11 mouse cellular contexts compared by ENCODE assay signal in the genomic region with DNA sequence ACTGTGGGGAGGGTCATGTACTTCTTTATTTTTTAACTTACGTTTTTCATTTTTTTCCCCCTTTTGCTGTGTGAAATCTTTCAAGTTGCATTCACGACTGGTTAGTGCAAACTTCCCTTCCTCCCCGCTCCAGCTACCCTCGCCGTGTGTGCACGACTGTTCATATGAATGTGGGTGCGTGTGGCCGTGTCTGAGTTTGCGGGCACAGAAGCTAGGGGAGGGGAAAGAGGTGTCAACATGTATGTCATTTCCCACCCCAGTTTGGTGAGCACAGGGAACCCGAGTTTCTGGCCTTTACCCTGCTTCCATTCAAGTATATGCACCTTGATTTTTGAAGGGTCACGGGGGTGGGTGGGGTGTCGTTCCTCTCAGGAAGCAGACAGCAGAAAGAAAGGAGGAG. TPM values are rescaled to one million over a fixed set of nuclear protein-coding genes. Genes with fewer than 3 reads are reported as not detected.
DNase-seq lines count a peak whose midpoint lies in the region; ATAC-seq and TF ChIP-seq lines count a peak whose summit lies in the region.
"Had no signal": no experiment of that assay in that cellular context is flagged by ENCODE, and none has a peak within 500 bp of the region (broad histone marks: within the 10 kb centered on the region; RNA-seq: fewer than 3 reads in every experiment).

No protein-coding gene starts in this region.

- no peaks in the 10 kb centered on the region for H3K9me3 ChIP-seq in kidney, embryonic 15.5 days (replicated peaks)
- no peaks in the 10 kb centered on the region for H3K9me3 ChIP-seq in ES-E14 (ENCODE audit: control insufficient read depth, insufficient read depth, low read depth, low read length)
- no peaks in the 10 kb centered on the region for H3K9me3 ChIP-seq in liver, embryonic 14.5 days (ENCODE audit: control insufficient read depth, low read length)

- H3K4me1 ChIP-seq in kidney, embryonic 15.5 days: peaks cover 28% of the 10 kb centered on the region
- peaks cover 0 to 18% of the 10 kb centered on the region in 2 experiments; a peak in 2 of 4 replicates for H3K4me1 ChIP-seq in ES-E14 (ENCODE audit: control insufficient read depth in 2 of 2, insufficient read depth in 2 of 2, low read length in 2 of 2, poor library complexity in 1 of 2)
- H3K4me1 ChIP-seq in bone marrow, adult 2 months (ENCODE audit: control insufficient read depth, insufficient read depth, low read length): no peaks in the 10 kb centered on the region; the same call in 1 of the 2 replicates
- H3K4me1 ChIP-seq in liver, embryonic 14.5 days (replicated peaks; ENCODE audit: control insufficient read depth in 2 of 2, insufficient read depth in 2 of 2, low read length in 1 of 2): peaks cover 4 to 15% of the 10 kb centered on the region in 2 experiments

- TF ChIP-seq EP300 in liver, embryonic 14.5 days (IDR thresholded peaks at IDR 0.05; ENCODE audit: low read depth): no peak

- peak overlapping the region; percentile 81; the same call in 1 of the 2 replicates for H3K4me2 ChIP-seq in kidney, embryonic 15.5 days
- H3K4me2 ChIP-seq in liver, embryonic 14.5 days (ENCODE audit: low read depth): peak overlapping the region; percentile 98

- DNase-seq in kidney, postnatal 10 days: no peak
- DNase-seq in ES-E14 (ENCODE audit: low read depth, low spot score): no peak
- no peak for DNase-seq in liver, embryonic 14.5 days (ENCODE audit: low read depth in 3 of 3, low spot score in 3 of 3)
- no peak for DNase-seq in left cerebral cortex, adult 18-20 months (ENCODE audit: low spot score in 2 of 2)
- DNase-seq in Muller cell, postnatal 12 days (ENCODE audit: inconsistent ontology term): no peak
- DNase-seq in kidney, adult 9 months: no peak
- DNase-seq: layer of hippocampus, adult 9-11 months had no signal

- TF ChIP-seq CTCF in bone marrow, adult 2 months (IDR thresholded peaks at IDR 0.05; ENCODE audit: control insufficient read depth, insufficient read depth, low read length): no peak
- TF ChIP-seq CTCF in liver, embryonic 14.5 days (IDR thresholded peaks at IDR 0.05; ENCODE audit: low read depth): no peak

- H3K27ac ChIP-seq in kidney, embryonic 15.5 days: peak overlapping the region; percentile 93; the same call in 1 of the 2 replicates
- H3K27ac ChIP-seq in ES-E14 (ENCODE audit: insufficient read depth, low read depth, low read length, poor library complexity, severe bottlenecking): no peak overlapping the region
- H3K27ac ChIP-seq in bone marrow, adult 2 months (ENCODE audit: control insufficient read depth, insufficient read depth, low read depth, low read length, poor library complexity): peak overlapping the region; percentile 38
- no peak overlapping the region; the same call in 1 of the 2 replicates for H3K27ac ChIP-seq in liver, embryonic 14.5 days

- 59% methylated on average over 12 of the region's 12 CpGs for WGBS in kidney, embryonic 15.5 days
- 15% methylated on average over 12 of the region's 12 CpGs for WGBS in bone marrow, adult 2 months
- 68% methylated on average over 12 of the region's 12 CpGs for WGBS in liver, embryonic 14.5 days (ENCODE audit: insufficient replicate concordance)

- H3K27me3 ChIP-seq in kidney, embryonic 15.5 days: no peaks in the 10 kb centered on the region
- H3K27me3 ChIP-seq in liver, embryonic 14.5 days (ENCODE audit: control insufficient read depth, insufficient read depth, low read length): no peaks in the 10 kb centered on the region

- in situ Hi-C loops in ES-E14 (cut with MboI; ENCODE audit: low sequenced_read_pairs in 2 of 2, unreplicated experiment in 2 of 2): no loop called here

- H3K36me3 ChIP-seq in kidney, embryonic 15.5 days: no peaks in the 10 kb centered on the region
- H3K36me3 ChIP-seq in ES-E14 (ENCODE audit: control insufficient read depth, insufficient read depth, low read length, poor library complexity, severe bottlenecking): peaks cover 10% of the 10 kb centered on the region
- peaks cover 3% of the 10 kb centered on the region for H3K36me3 ChIP-seq in liver, embryonic 14.5 days (replicated peaks; ENCODE audit: control insufficient read depth, insufficient read depth, low read depth)

- H3K4me3 ChIP-seq in kidney, embryonic 15.5 days (replicated peaks): no peak overlapping the region; the same call in 1 of the 2 replicates
- H3K4me3 ChIP-seq in ES-E14 (ENCODE audit: insufficient read depth in 1 of 2, low read depth in 1 of 2, low read length in 2 of 2, poor library complexity in 1 of 2, severe bottlenecking in 1 of 2): peak overlapping the region; percentile 3 to 13; a peak in 2 of 4 replicates
- H3K4me3 ChIP-seq in bone marrow, adult 2 months (replicated peaks; ENCODE audit: control insufficient read depth, low read depth, low read length): peak overlapping the region; percentile 24
- 0 out of 4 replicates have a peak overlapping the region, but pooled peaks of 1 of the 2 experiments have one; percentile 100 for H3K4me3 ChIP-seq in liver, embryonic 14.5 days (ENCODE audit: insufficient read depth in 1 of 2, low read depth in 2 of 2, low read length in 2 of 2)

- no peak for ATAC-seq in kidney, embryonic 15.5 days (replicated peaks; ENCODE audit: low FRiP score)
- no peak for ATAC-seq in liver, embryonic 14.5 days (ENCODE audit: insufficient read depth)

- no peak overlapping the region for H3K9ac ChIP-seq in kidney, embryonic 15.5 days
- peak overlapping the region; percentile 53 for H3K9ac ChIP-seq in ES-E14 (ENCODE audit: insufficient read depth, low read depth, low read length, poor library complexity, severe bottlenecking)
- no peak overlapping the region; the same call in 1 of the 2 replicates for H3K9ac ChIP-seq in liver, embryonic 14.5 days (replicated peaks)

- TF ChIP-seq POLR2A in bone marrow, adult 2 months (IDR thresholded peaks at IDR 0.05; ENCODE audit: borderline replicate concordance, control insufficient read depth, low read depth, low read length): no peak

TF ChIP-seq in ES-E14, 5 proteins besides CTCF, POLR2A, EP300 and RAD21:
- TF ChIP-seq HCFC1 (IDR thresholded peaks at IDR 0.05; ENCODE audit: borderline replicate concordance, insufficient read depth, low read length) (no peak), CHD2 (IDR thresholded peaks at IDR 0.05; ENCODE audit: low read depth, low read length) (no peak), ZC3H11A (IDR thresholded peaks at IDR 0.05; ENCODE audit: borderline replicate concordance, low read depth, low read length) (no peak), MAFK (IDR thresholded peaks at IDR 0.05; ENCODE audit: insufficient read depth, low read depth, low read length) (no peak), ZNF384 (IDR thresholded peaks at IDR 0.05; ENCODE audit: low read depth, low read length) (no peak)

RNA-seq across cellular contexts. Expression of a gene that starts 1.3 kb away (rescaled TPM):
- 64.4 and 71.7 TPM in 2 replicates for polyA plus RNA-seq in kidney, embryonic 15.5 days (2015; fragmentation: Nextera tagmentation; extraction: Ambion mirVana)
- total RNA-seq in ES-E14 (2012; rRNA removed): 69.7 and 106 TPM in 2 replicates
- 45.9 and 61.1 TPM in 2 replicates for polyA plus RNA-seq in bone marrow, adult 2 months (2011; ENCODE audit: insufficient read depth, insufficient read length, low replicate concordance, missing spikeins)
- polyA plus RNA-seq in liver, embryonic 14.5 days (2012; rRNA removed): 8.1 and 12.9 TPM in 2 replicates
- polyA plus RNA-seq in liver, embryonic 14.5 days (2014; fragmentation: Nextera tagmentation; extraction: Ambion mirVana): 23.3 and 23.4 TPM in 2 replicates
- total RNA-seq in left cerebral cortex, adult 18-20 months (2021): 1 to 10 TPM; 7.0 to 9.2 TPM

RNA-seq across cellular contexts. Expression of a gene that starts 4.9 kb away (rescaled TPM):
- polyA plus RNA-seq in kidney, embryonic 15.5 days (2015; fragmentation: Nextera tagmentation; extraction: Ambion mirVana): not detected in 2 replicates
- total RNA-seq in ES-E14 (2012; rRNA removed): 2.8 and 6.8 TPM in 2 replicates
- not detected in 2 replicates for polyA plus RNA-seq in bone marrow, adult 2 months (2011; ENCODE audit: insufficient read depth, insufficient read length, low replicate concordance, missing spikeins)
- polyA plus RNA-seq in liver, embryonic 14.5 days (2012; rRNA removed): 0.02 TPM in 2 replicates
- not detected in 2 replicates for polyA plus RNA-seq in liver, embryonic 14.5 days (2014; fragmentation: Nextera tagmentation; extraction: Ambion mirVana)
- total RNA-seq in left cerebral cortex, adult 18-20 months (2021): not detected
- polyA plus RNA-seq: cortical plate, adult 2 months; hindbrain, embryonic 11.5 days had no signal

RNA-seq across cellular contexts. Expression of a gene that starts 19.0 kb away (rescaled TPM):
- 32.8 and 34.3 TPM in 2 replicates for polyA plus RNA-seq in kidney, embryonic 15.5 days (2015; fragmentation: Nextera tagmentation; extraction: Ambion mirVana)
- total RNA-seq in ES-E14 (2012; rRNA removed): 22.1 and 24.9 TPM in 2 replicates
- polyA plus RNA-seq in bone marrow, adult 2 months (2011; ENCODE audit: insufficient read depth, insufficient read length, low replicate concordance, missing spikeins): 5.1 and 5.3 TPM in 2 replicates
- polyA plus RNA-seq in liver, embryonic 14.5 days (2012; rRNA removed): 12.9 and 14.2 TPM in 2 replicates
- 20.8 and 21.4 TPM in 2 replicates for polyA plus RNA-seq in liver, embryonic 14.5 days (2014; fragmentation: Nextera tagmentation; extraction: Ambion mirVana)
- 10 to 100 TPM; 10.4 to 10.8 TPM for total RNA-seq in left cerebral cortex, adult 18-20 months (2021)

RNA-seq across cellular contexts. Expression of a gene that starts 23.3 kb away (rescaled TPM):
- 0.40 and 0.45 TPM in 2 replicates for polyA plus RNA-seq in kidney, embryonic 15.5 days (2015; fragmentation: Nextera tagmentation; extraction: Ambion mirVana)
- 0.31 and 0.69 TPM in 2 replicates for total RNA-seq in ES-E14 (2012; rRNA removed)
- 3.2 and 4.4 TPM in 2 replicates for polyA plus RNA-seq in bone marrow, adult 2 months (2011; ENCODE audit: insufficient read depth, insufficient read length, low replicate concordance, missing spikeins)
- 0.73 and 1.1 TPM in 2 replicates for polyA plus RNA-seq in liver, embryonic 14.5 days (2012; rRNA removed)
- polyA plus RNA-seq in liver, embryonic 14.5 days (2014; fragmentation: Nextera tagmentation; extraction: Ambion mirVana): 0.52 and 0.58 TPM in 2 replicates
- total RNA-seq in left cerebral cortex, adult 18-20 months (2021): not detected
- polyA plus RNA-seq: cortical plate, adult 2 months had no signal

RNA-seq across cellular contexts. Expression of a gene that starts 36.3 kb away (rescaled TPM):
- polyA plus RNA-seq in kidney, embryonic 15.5 days (2015; fragmentation: Nextera tagmentation; extraction: Ambion mirVana): 1.4 and 1.8 TPM in 2 replicates
- total RNA-seq in ES-E14 (2012; rRNA removed): 21.9 and 40.7 TPM in 2 replicates
- 1.3 and 3.2 TPM in 2 replicates for polyA plus RNA-seq in bone marrow, adult 2 months (2011; ENCODE audit: insufficient read depth, insufficient read length, low replicate concordance, missing spikeins)
- 4.2 and 5.5 TPM in 2 replicates for polyA plus RNA-seq in liver, embryonic 14.5 days (2012; rRNA removed)
- 3.7 and 4.4 TPM in 2 replicates for polyA plus RNA-seq in liver, embryonic 14.5 days (2014; fragmentation: Nextera tagmentation; extraction: Ambion mirVana)
- 10 to 100 TPM; 33.0 to 39.9 TPM for total RNA-seq in left cerebral cortex, adult 18-20 months (2021)

Comparison
In these comparisons a context has a peak if more than half of its experiments do, and no peak if none do; other contexts are left out.
1. H3K27ac ChIP-seq: peak in kidney, embryonic 15.5 days (single experiment) and bone marrow, adult 2 months (single experiment); none in ES-E14 (single experiment) and liver, embryonic 14.5 days (single experiment).